Comparison of ENCODE assay signal across 9 mouse cellular contexts in genomic region chr7:102442432-102442831, GRCm38 (mm10). TPM values are rescaled to one million over a fixed set of nuclear protein-coding genes. Genes with fewer than 3 reads are reported as not detected.
DNase-seq lines count a peak whose midpoint lies in the region; ATAC-seq and TF ChIP-seq lines count a peak whose summit lies in the region.
"Had no signal": no experiment of that assay in that cellular context is flagged by ENCODE, and none has a peak within 500 bp of the region (broad histone marks: within the 10 kb centered on the region; RNA-seq: fewer than 3 reads in every experiment).

No protein-coding gene starts in this region.

- TF ChIP-seq CTCF in small intestine, adult 2 months (IDR thresholded peaks at IDR 0.05; ENCODE audit: extremely low read depth, insufficient read length, insufficient replicate concordance, low read depth, low read length), result no peak

- H3K4me2 ChIP-seq in neural tube, embryonic 11.5 days (ENCODE audit: low read depth), result peak overlapping the region; percentile 57
- peak overlapping the region; percentile 55 for H3K4me2 ChIP-seq in limb, embryonic 11.5 days (ENCODE audit: low read depth, severe bottlenecking)

- H3K27me3 ChIP-seq in neural tube, embryonic 11.5 days (ENCODE audit: control insufficient read depth, insufficient read depth, low read length), result no peaks in the 10 kb centered on the region
- no peaks in the 10 kb centered on the region; the same call in 1 of the 2 replicates for H3K27me3 ChIP-seq in limb, embryonic 11.5 days (ENCODE audit: control insufficient read depth, insufficient read depth, low read length)
- H3K27me3 ChIP-seq in small intestine, adult 2 months (ENCODE audit: control insufficient read depth, insufficient read depth, low read length), result no peaks in the 10 kb centered on the region

- H3K36me3 ChIP-seq in neural tube, embryonic 11.5 days (ENCODE audit: control insufficient read depth, insufficient read depth, low read length), result peaks cover 6% of the 10 kb centered on the region
- H3K36me3 ChIP-seq in limb, embryonic 11.5 days (ENCODE audit: control insufficient read depth, insufficient read depth, low read length), result peaks cover 9% of the 10 kb centered on the region; the same call in 1 of the 2 replicates
- peaks cover 8% of the 10 kb centered on the region for H3K36me3 ChIP-seq in small intestine, adult 2 months (ENCODE audit: control insufficient read depth, insufficient read depth, low read length)

- H3K9ac ChIP-seq in neural tube, embryonic 11.5 days (ENCODE audit: low read length), result peak overlapping the region; percentile 75
- H3K9ac ChIP-seq in limb, embryonic 11.5 days (ENCODE audit: low read length), result peak overlapping the region; percentile 95

- H3K4me3 ChIP-seq in neural tube, embryonic 11.5 days (ENCODE audit: low read depth, low read length), result peak overlapping the region; percentile 66
- H3K4me3 ChIP-seq in limb, embryonic 11.5 days (ENCODE audit: low read depth, low read length), result peak overlapping the region; percentile 90
- H3K4me3 ChIP-seq in small intestine, adult 2 months (ENCODE audit: low read depth, low read length), result peak overlapping the region; percentile 94

- 6% methylated on average over 4 of the region's 4 CpGs for WGBS in neural tube, embryonic 11.5 days
- WGBS in limb, embryonic 11.5 days, result 4% methylated on average over 4 of the region's 4 CpGs
- 0% methylated on average over 4 of the region's 4 CpGs for WGBS in small intestine, adult 2 months

- no peak for ATAC-seq in neural tube, embryonic 11.5 days (ENCODE audit: insufficient read depth, low FRiP score, low TSS enrichment)
- no peak for ATAC-seq in limb, embryonic 11.5 days (ENCODE audit: insufficient number of reproducible peaks, low FRiP score, low TSS enrichment, low read depth)
- no peak for ATAC-seq in megakaryocyte progenitor cell, adult 5-6 weeks (replicated peaks; ENCODE audit: poor library complexity)

- no peaks in the 10 kb centered on the region for H3K9me3 ChIP-seq in neural tube, embryonic 11.5 days (ENCODE audit: control insufficient read depth, low read length)
- no peaks in the 10 kb centered on the region for H3K9me3 ChIP-seq in limb, embryonic 11.5 days (ENCODE audit: control insufficient read depth, low read length)

- peak; percentile 23 for DNase-seq in embryo, embryonic 10.5 days (ENCODE audit: low spot score)
- no peak for DNase-seq in embryo, embryonic 10 days (ENCODE audit: low spot score)
- no peak for DNase-seq in neural tube, embryonic 11.5 days (ENCODE audit: low spot score)
- no peak for DNase-seq in neural tube, embryonic 10.5 days (ENCODE audit: extremely low spot score, low spot score)
- no peak for DNase-seq in limb, embryonic 11.5 days (ENCODE audit: low spot score)
- DNase-seq in cerebellum, adult 8-10 months, result no peak
- DNase-seq: cerebellum, postnatal 25 days had no signal

- TF ChIP-seq POLR2A in small intestine, adult 2 months (IDR thresholded peaks at IDR 0.05; ENCODE audit: low read depth, low read length), result no peak

- H3K4me1 ChIP-seq in neural tube, embryonic 11.5 days (ENCODE audit: control insufficient read depth, insufficient read depth, low read length), result peaks cover 6% of the 10 kb centered on the region
- no peaks in the 10 kb centered on the region; the same call in 1 of the 2 replicates for H3K4me1 ChIP-seq in limb, embryonic 11.5 days (ENCODE audit: control insufficient read depth, insufficient read depth, low read length)
- 0 out of 2 replicates have a peak, but pooled peaks cover 2% of the 10 kb centered on the region for H3K4me1 ChIP-seq in small intestine, adult 2 months (ENCODE audit: control insufficient read depth, insufficient read depth, insufficient read length, low read length)

- 0 out of 2 replicates have a peak overlapping the region, but pooled peaks have one; percentile 75 for H3K27ac ChIP-seq in neural tube, embryonic 11.5 days (ENCODE audit: low read depth, low read length)
- peak overlapping the region; percentile 91 for H3K27ac ChIP-seq in limb, embryonic 11.5 days (replicated peaks; ENCODE audit: low read depth, low read length)
- H3K27ac ChIP-seq in small intestine, adult 2 months (ENCODE audit: insufficient read depth, low read depth, low read length), result no peak overlapping the region

RNA-seq across cellular contexts. Expression of gene Rrm1, which starts 0.9 kb away (rescaled TPM):
- polyA plus RNA-seq in neural tube, embryonic 11.5 days (2014; fragmentation: Nextera tagmentation; extraction: Ambion mirVana), result 203 and 211 TPM in 2 replicates
- polyA plus RNA-seq in limb, embryonic 11.5 days (2014; fragmentation: Nextera tagmentation; extraction: Ambion mirVana), result 261 and 275 TPM in 2 replicates
- polyA plus RNA-seq in small intestine, adult 2 months (2012; rRNA removed), result 2.2 and 4.0 TPM in 2 replicates
- total RNA-seq in megakaryocyte progenitor cell, adult 5-6 weeks (2015), result 245 and 255 TPM in 2 replicates
- 673 and 874 TPM in 2 replicates for total RNA-seq in megakaryocyte progenitor cell, adult 5-6 weeks (2017)

RNA-seq across cellular contexts. Expression of gene Olfr543, which starts 39.0 kb away (rescaled TPM):
- polyA plus RNA-seq in neural tube, embryonic 11.5 days (2014; fragmentation: Nextera tagmentation; extraction: Ambion mirVana), result 0.31 TPM in 1 of 2 replicates, not detected in the other
- polyA plus RNA-seq in limb, embryonic 11.5 days (2014; fragmentation: Nextera tagmentation; extraction: Ambion mirVana), result 0.23 and 0.56 TPM in 2 replicates
- polyA plus RNA-seq in small intestine, adult 2 months (2012; rRNA removed), result not detected in 2 replicates
- total RNA-seq in megakaryocyte progenitor cell, adult 5-6 weeks (2015), result not detected in 2 replicates
- total RNA-seq in megakaryocyte progenitor cell, adult 5-6 weeks (2017), result not detected in 2 replicates

RNA-seq across cellular contexts. Expression of gene Olfr544, which starts 45.7 kb away (rescaled TPM):
- polyA plus RNA-seq in neural tube, embryonic 11.5 days (2014; fragmentation: Nextera tagmentation; extraction: Ambion mirVana), result 0.07 and 0.16 TPM in 2 replicates
- polyA plus RNA-seq in limb, embryonic 11.5 days (2014; fragmentation: Nextera tagmentation; extraction: Ambion mirVana), result 0.05 and 0.09 TPM in 2 replicates
- not detected in 2 replicates for polyA plus RNA-seq in small intestine, adult 2 months (2012; rRNA removed)
- total RNA-seq in megakaryocyte progenitor cell, adult 5-6 weeks (2015), result not detected in 2 replicates
- total RNA-seq in megakaryocyte progenitor cell, adult 5-6 weeks (2017), result not detected in 2 replicates

RNA-seq across cellular contexts. Expression of gene Olfr545, which starts 56.9 kb away (rescaled TPM):
- 0.08 TPM in 1 of 2 replicates, not detected in the other for polyA plus RNA-seq in neural tube, embryonic 11.5 days (2014; fragmentation: Nextera tagmentation; extraction: Ambion mirVana)
- 0.39 TPM in 1 of 2 replicates, not detected in the other for polyA plus RNA-seq in limb, embryonic 11.5 days (2014; fragmentation: Nextera tagmentation; extraction: Ambion mirVana)
- polyA plus RNA-seq in small intestine, adult 2 months (2012; rRNA removed), result not detected in 2 replicates
- not detected in 2 replicates for total RNA-seq in megakaryocyte progenitor cell, adult 5-6 weeks (2015)
- total RNA-seq in megakaryocyte progenitor cell, adult 5-6 weeks (2017), result not detected in 2 replicates

Comparison
In these comparisons a context has a peak if more than half of its experiments do, and no peak if none do; other contexts are left out.
1. RNA of gene Rrm1, which starts 0.9 kb away (polyA plus RNA-seq): 261 to 275 TPM in limb, embryonic 11.5 days and 203 to 211 TPM in neural tube, embryonic 11.5 days; 2.2 to 4.0 TPM in small intestine, adult 2 months; every median in the first group is over 10 times any median in the second.
2. Peak in every context shown above with its lines, with median percentiles within 50 percentile points of each other: H3K4me3 ChIP-seq.